ENCODE assay signal across 7 mouse cellular contexts in genomic region chr7:139387921-139388669, GRCm38 (mm10). TPM values are rescaled to one million over a fixed set of nuclear protein-coding genes. Genes with fewer than 3 reads are reported as not detected.
DNase-seq lines count a peak whose midpoint lies in the region; ATAC-seq lines count a peak whose summit lies in the region.

No protein-coding gene starts in this region.

- WGBS in lung, embryonic 16.5 days = 13% methylated on average over 16 of the region's 16 CpGs
- WGBS in embryonic facial prominence, embryonic 12.5 days = 21% methylated on average over 16 of the region's 16 CpGs
- WGBS in hindbrain, embryonic 13.5 days = 21% methylated on average over 16 of the region's 16 CpGs
- 22% methylated on average over 15 of the region's 16 CpGs for WGBS in midbrain, embryonic 11.5 days

- no peak for DNase-seq in lung, postnatal 36 days
- DNase-seq in midbrain, embryonic 11.5 days (ENCODE audit: low spot score, missing footprints) = no peak
- DNase-seq in natural killer cell, adult 2 months (ENCODE audit: low spot score in 2 of 2) = no peak
- DNase-seq in frontal cortex, adult 2 months (ENCODE audit: extremely low spot score in 1 of 2, low spot score in 1 of 2) = no peak

- H3K36me3 ChIP-seq in lung, embryonic 16.5 days (ENCODE audit: control insufficient read depth, insufficient read depth, low read length) = no peaks in the 10 kb centered on the region
- no peaks in the 10 kb centered on the region for H3K36me3 ChIP-seq in embryonic facial prominence, embryonic 12.5 days
- H3K36me3 ChIP-seq in hindbrain, embryonic 13.5 days = no peaks in the 10 kb centered on the region
- H3K36me3 ChIP-seq in midbrain, embryonic 11.5 days (ENCODE audit: control insufficient read depth, insufficient read depth, low read length) = no peaks in the 10 kb centered on the region

- peaks cover 44% of the 10 kb centered on the region for H3K4me1 ChIP-seq in lung, embryonic 16.5 days (replicated peaks; ENCODE audit: control insufficient read depth, insufficient read depth, low read length)
- peaks cover 26% of the 10 kb centered on the region for H3K4me1 ChIP-seq in embryonic facial prominence, embryonic 12.5 days
- peaks cover 44% of the 10 kb centered on the region for H3K4me1 ChIP-seq in hindbrain, embryonic 13.5 days (replicated peaks)
- H3K4me1 ChIP-seq in midbrain, embryonic 11.5 days (ENCODE audit: control insufficient read depth, insufficient read depth, low read length) = peaks cover 8% of the 10 kb centered on the region

- peak overlapping the region; percentile 54 for H3K4me2 ChIP-seq in lung, embryonic 16.5 days (ENCODE audit: low read depth, low read length)
- peak overlapping the region; percentile 39 for H3K4me2 ChIP-seq in embryonic facial prominence, embryonic 12.5 days (replicated peaks)
- peak overlapping the region; percentile 46 for H3K4me2 ChIP-seq in hindbrain, embryonic 13.5 days
- peak overlapping the region; percentile 30 for H3K4me2 ChIP-seq in midbrain, embryonic 11.5 days

- H3K27me3 ChIP-seq in lung, embryonic 16.5 days (ENCODE audit: control insufficient read depth, insufficient read depth, low read depth, low read length) = no peaks in the 10 kb centered on the region
- no peaks in the 10 kb centered on the region for H3K27me3 ChIP-seq in embryonic facial prominence, embryonic 12.5 days
- no peaks in the 10 kb centered on the region for H3K27me3 ChIP-seq in hindbrain, embryonic 13.5 days
- no peaks in the 10 kb centered on the region for H3K27me3 ChIP-seq in midbrain, embryonic 11.5 days (ENCODE audit: control insufficient read depth, insufficient read depth, low read length)

- peak overlapping the region; percentile 92 for H3K27ac ChIP-seq in lung, embryonic 16.5 days (ENCODE audit: low read length)
- H3K27ac ChIP-seq in embryonic facial prominence, embryonic 12.5 days = peak overlapping the region; percentile 81
- H3K27ac ChIP-seq in hindbrain, embryonic 13.5 days = peak overlapping the region; percentile 87
- H3K27ac ChIP-seq in midbrain, embryonic 11.5 days (ENCODE audit: low read depth, low read length) = no peak overlapping the region

- ATAC-seq in lung, embryonic 16.5 days (ENCODE audit: low read depth) = peak; percentile 82
- peak; percentile 81 for ATAC-seq in embryonic facial prominence, embryonic 12.5 days (ENCODE audit: insufficient number of reproducible peaks, insufficient read depth, low FRiP score, low TSS enrichment)
- ATAC-seq in hindbrain, embryonic 13.5 days (ENCODE audit: low FRiP score) = peak; percentile 80; the same call in 1 of the 2 replicates
- ATAC-seq in midbrain, embryonic 11.5 days (ENCODE audit: low FRiP score) = no peak; the same call in 1 of the 2 replicates

- H3K4me3 ChIP-seq in lung, embryonic 16.5 days (ENCODE audit: low read length) = peak overlapping the region; percentile 60
- H3K4me3 ChIP-seq in embryonic facial prominence, embryonic 12.5 days = peak overlapping the region; percentile 92
- H3K4me3 ChIP-seq in hindbrain, embryonic 13.5 days = peak overlapping the region; percentile 83
- H3K4me3 ChIP-seq in midbrain, embryonic 11.5 days (ENCODE audit: low read depth, low read length) = peak overlapping the region; percentile 74

- peak overlapping the region; percentile 80 for H3K9ac ChIP-seq in lung, embryonic 16.5 days (ENCODE audit: low read length)
- H3K9ac ChIP-seq in embryonic facial prominence, embryonic 12.5 days = peak overlapping the region; percentile 63
- H3K9ac ChIP-seq in hindbrain, embryonic 13.5 days = peak overlapping the region; percentile 75
- peak overlapping the region; percentile 66 for H3K9ac ChIP-seq in midbrain, embryonic 11.5 days (ENCODE audit: low read length)

- H3K9me3 ChIP-seq in lung, embryonic 16.5 days (ENCODE audit: control insufficient read depth, low read length) = no peaks in the 10 kb centered on the region
- no peaks in the 10 kb centered on the region for H3K9me3 ChIP-seq in embryonic facial prominence, embryonic 12.5 days
- no peaks in the 10 kb centered on the region for H3K9me3 ChIP-seq in hindbrain, embryonic 13.5 days
- no peaks in the 10 kb centered on the region for H3K9me3 ChIP-seq in midbrain, embryonic 11.5 days (ENCODE audit: control insufficient read depth, low read length)

RNA-seq across cellular contexts. Expression of gene Inpp5a, which starts 0.8 kb away (rescaled TPM):
- polyA plus RNA-seq in lung, embryonic 16.5 days (2015; fragmentation: Nextera tagmentation; extraction: Ambion mirVana) = 26.8 and 28.8 TPM in 2 replicates
- polyA plus RNA-seq in embryonic facial prominence, embryonic 12.5 days (2016; fragmentation: Nextera tagmentation; extraction: Ambion mirVana) = 29.9 and 34.1 TPM in 2 replicates
- polyA plus RNA-seq in hindbrain, embryonic 13.5 days (2015; fragmentation: Nextera tagmentation; extraction: Ambion mirVana) = 15.9 and 16.4 TPM in 2 replicates
- polyA plus RNA-seq in midbrain, embryonic 11.5 days (2014; fragmentation: Nextera tagmentation; extraction: Ambion mirVana) = 23.2 and 25.2 TPM in 2 replicates
- 35.4 and 38.4 TPM in 2 replicates for polyA plus RNA-seq in frontal cortex, adult 2 months (2012; rRNA removed)
